Mouse (Mus musculus) CD8-positive naive resting alpha-beta T cell, adult 2 months (primary cell): ENCODE results near the gene Tmem269.
A peak's percentile ranks its signal among the peaks of the same experiment; 100 is the strongest.

Experiments used
- DNase-seq, 2 experiments: peaks; one replicate each; pipeline ENCODE4 v3.0.0; 2022; ENCODE audit warnings: low read depth in 2 of 2, low spot score in 2 of 2

Tmem269 gene

GRCm38 (mm10) chr4:119218169-119218568, at the start of gene Tmem269:
Gene Tmem269 (minus strand): TSS chr4:119218217.
- no peak for DNase-seq

DNA sequence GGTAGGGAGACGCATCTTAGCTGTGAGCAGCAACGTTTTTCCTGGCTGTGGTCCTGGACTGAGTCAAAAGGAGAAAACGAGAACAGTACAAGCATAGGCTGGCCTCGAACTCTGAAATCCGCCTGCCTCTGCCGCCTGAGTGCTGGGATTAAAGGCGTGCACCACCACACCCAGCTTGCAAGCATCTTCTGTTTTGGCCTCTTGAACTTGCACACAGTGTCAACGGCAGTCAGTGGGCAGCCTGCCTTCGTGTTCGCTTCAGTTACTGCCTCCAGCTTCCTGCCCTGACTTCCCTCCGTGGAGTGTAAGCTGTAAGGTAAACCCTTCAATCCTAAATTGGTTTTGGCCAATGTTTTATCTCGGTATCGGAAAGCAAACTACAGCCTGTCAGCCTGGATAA, 48.6 kb upstream of the Tmem269 start:
- no peak for DNase-seq

DNA sequence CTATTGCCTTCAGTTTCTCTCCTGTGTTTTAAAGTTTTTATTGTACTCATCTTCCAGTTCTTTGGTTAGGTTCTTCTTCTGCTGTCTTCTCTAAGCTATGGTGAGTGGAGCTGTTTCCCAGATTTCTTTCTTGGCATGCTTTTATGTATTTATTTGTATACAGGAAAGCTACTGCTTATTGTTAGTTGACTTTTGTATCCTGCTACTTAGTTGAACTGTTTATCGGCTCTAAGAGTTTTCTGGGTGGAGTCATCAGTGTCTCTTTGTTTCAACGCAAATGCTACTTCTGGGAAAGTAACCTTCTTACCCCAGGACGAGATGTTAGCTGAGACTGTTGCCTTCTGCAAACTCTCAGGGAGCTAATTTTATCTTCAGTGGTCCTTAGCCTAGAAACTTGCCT, 45.4 kb upstream of the Tmem269 start:
- no peak for DNase-seq

GRCm38 (mm10) chr4:119262483-119262882, 44.5 kb upstream of the Tmem269 start:
- no peak for DNase-seq

- DNase-seq = no peak
These were observed 43.2 kb upstream of the Tmem269 start for GRCm38 (mm10) chr4:119261087-119261713.

GRCm38 (mm10) chr4:119259344-119260254, 41.6 kb upstream of the Tmem269 start:
- DNase-seq = no peak

- no peak for DNase-seq
These were observed 39.1 kb upstream of the Tmem269 start for GRCm38 (mm10) chr4:119257083-119257482.

GRCm38 (mm10) chr4:119255351-119255750, 37.3 kb upstream of the Tmem269 start, which contains the start of gene Cldn19:
Gene Cldn19 (plus strand): TSS chr4:119255414.
- no peak for DNase-seq

GRCm38 (mm10) chr4:119254012-119254618, 36.1 kb upstream of the Tmem269 start:
- DNase-seq = no peak

GRCm38 (mm10) chr4:119252025-119252808, 34.2 kb upstream of the Tmem269 start:
- no peak for DNase-seq

DNA sequence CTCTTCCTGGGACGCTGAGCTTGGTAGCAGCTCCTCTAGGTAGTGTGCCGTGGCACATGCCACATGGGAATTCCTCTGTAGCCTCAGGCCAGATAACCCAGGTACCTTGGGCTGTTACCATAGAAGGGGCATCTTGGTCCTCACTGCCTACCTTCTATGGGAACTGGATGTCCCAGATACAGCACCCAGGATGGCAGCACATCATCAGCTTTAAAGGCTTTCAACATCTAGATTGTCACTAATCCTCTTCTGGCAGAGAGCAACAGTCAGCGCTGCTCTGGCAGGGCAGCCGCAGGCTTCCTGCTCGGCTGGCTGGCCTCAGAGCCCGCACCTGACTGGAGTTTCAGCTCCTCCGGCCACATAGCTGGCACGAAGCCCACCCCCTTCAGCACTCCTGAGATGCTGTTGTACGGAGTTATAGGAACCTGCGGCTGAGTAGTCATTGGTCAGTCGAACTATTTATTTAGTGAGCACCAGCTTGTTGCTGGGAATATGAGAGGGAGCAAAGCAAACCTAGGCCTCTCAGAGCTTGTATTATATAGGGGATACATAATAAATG, 30.5 kb upstream of the Tmem269 start:
- DNase-seq = no peak

DNA sequence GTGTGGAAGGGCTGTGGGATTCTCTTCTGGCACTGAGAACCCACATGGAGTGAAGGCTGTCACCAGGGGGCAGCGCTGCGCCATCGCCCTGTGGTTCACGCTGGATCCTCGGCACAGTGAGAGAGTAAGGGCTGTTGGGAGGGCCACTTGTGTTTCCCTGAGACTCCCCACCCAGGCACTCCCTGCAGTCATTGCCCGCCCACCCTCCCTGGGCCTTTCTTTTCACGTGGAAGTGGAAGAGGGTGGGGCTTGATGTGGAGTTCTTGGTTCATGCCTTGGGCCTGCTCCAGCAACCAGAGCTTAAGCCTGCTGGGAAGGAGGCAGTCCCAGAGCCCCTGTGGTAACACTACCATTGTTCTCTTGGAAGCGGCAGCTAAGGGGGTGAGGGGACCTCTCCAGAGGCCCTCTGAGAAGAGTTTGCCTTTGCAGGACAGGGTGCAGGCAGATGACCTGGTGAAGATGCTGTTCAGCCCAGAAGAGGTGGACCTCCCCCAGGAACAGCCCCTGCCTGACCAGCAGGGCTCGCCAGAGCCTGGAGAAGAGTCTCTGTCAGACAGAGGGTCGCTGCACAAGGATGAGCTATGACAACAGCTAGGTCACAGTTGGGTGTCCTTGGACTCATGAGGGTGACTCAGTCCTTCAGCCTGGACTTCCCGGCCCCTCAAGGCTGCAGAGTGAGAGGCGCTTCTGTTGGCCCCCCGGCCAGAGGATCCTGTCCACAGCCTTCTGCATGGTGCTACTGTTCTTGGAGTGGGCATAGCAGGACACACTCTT, 29.6 kb upstream of the Tmem269 start:
- DNase-seq = peak; percentile 40 to 63

DNA sequence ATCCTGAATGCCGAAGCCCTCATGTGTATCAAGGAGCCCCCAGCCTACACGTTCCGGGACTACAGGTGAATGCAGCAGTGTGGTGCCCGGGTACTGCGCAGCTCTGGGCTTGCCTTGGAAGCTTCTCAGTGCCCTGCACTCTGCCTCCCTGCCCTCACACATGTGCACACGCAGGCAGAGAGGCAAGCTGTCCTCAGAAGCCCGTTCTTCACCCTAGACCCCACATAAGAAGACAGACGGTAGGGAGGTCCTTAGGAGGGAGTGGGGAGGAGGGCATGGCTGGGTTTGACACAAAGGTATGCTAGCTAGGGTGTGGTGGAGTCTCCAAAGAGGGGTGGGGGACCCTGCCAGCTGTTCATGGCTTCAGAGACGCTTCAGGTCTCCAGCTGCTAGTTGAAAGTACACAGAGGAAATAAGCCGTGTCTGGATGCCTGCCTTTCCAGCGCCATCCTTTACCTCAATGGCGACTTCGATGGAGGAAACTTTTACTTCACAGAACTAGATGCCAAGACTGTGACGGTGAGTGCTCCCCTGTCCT, 28.7 kb upstream of the Tmem269 start:
- no peak for DNase-seq

GRCm38 (mm10) chr4:119245961-119246360, 27.9 kb upstream of the Tmem269 start:
- no peak for DNase-seq

DNA sequence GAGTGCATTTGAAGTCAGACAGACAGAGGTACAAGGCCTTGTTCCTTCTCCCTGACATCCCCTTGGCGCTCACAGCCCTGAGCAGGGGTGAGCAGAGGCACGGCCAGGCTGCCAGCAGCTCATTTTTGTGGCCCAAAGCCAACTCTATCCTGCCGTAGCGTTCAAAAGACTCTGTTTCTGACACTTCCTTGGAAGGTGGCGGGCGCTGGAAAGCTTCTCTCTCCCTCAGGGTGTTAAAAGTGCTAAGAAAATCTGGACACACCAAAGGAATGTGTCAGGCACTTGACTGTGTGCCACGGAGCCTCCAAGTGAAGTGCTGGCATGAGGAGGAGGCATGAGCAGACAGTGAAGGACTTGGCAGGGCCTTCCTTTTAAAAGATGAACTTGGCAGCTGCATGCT, 27.5 kb upstream of the Tmem269 start:
- DNase-seq = no peak

DNA sequence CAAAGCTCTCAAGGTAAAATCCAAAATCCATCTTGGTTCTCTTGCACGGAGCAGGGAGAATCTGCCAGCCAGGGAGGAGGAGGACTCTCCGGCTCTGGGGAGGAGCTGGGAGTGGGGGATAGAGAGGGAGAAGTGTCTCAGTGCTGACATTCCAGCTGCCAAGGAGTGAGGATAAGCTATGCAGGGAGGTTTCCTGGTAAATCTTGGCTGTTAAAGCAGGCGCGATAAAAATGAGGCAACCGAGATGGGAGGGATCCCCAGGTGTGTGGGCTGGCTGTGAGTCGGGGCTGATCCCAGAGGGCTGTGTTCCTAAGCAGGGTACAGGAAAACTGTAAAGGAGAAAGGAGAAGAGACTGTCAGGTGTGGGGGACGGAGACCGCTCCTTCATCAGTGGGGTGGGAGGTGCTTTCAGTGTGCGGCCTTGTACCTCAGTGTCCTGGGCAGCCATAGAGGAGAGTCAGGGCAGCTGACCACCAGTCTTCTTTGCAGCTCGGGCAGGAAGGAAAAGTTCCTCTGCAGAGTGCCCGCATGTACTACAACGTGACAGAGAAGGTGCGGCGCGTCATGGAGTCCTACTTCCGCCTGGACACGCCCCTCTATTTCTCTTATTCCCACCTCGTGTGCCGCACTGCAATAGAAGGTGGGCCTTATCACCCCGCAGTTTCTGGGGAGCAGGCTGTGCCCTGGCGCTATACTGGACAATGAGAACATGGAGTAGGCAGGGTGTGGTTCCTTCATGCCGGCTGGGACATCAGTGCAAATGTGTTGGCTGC, 26.6 kb upstream of the Tmem269 start:
- no peak for DNase-seq

DNA sequence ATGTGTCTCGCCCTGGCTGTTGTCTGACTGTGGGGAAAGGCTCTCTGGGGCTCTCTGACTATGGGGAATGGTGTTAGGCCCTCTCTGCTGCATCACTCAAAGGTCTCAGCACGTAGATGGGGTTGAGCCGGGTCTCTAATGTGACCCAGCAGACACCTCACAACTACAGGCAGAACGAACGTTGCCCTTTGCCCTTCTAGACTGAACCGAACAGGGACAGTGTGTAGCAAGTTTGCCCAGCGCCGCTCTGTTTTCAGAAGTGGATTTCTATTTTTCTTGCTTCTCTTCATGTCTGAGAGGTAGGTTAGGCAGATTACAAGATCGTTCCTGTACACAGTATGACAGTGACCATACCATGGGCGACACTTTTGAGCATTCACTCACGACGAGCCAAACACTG, 24.6 kb upstream of the Tmem269 start:
- no peak for DNase-seq

DNA sequence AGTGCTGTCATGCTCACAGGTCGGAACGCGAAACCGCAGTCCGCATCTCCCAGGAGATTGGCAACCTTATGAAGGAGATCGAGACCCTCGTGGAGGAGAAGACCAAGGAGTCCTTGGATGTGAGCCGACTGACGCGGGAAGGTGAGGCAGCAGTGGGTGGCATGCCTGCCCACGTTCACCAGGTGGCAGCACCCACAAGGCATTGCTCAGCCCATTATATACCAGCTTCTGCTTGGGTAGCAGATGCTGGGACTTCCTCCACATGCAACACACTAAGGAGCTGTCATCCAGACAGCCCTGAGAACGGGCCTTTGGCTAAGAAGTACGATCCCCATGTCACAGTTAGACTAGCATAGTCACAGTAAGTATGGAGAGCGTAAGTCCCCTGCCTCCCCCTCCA, 23.6 kb upstream of the Tmem269 start:
- DNase-seq = peak in 1 of 2 experiments; percentile 9

GRCm38 (mm10) chr4:119239181-119239682, 21.2 kb upstream of the Tmem269 start:
- peak; percentile 43 to 50 for DNase-seq
